Mouse (Mus musculus) cerebral cortex, adult 2 months (tissue): ENCODE results near the gene Abcc8.

ENCODE experiments used
- WGBS: fragments of 180-500 bp; shearing (Covaris S2); methylation state at CpG from one replicate; pipeline ENCODE4 v1.1.7; 2018; 5-methylcytosine and 5-hydroxymethylcytosine counted together

The Abcc8 gene

DNA sequence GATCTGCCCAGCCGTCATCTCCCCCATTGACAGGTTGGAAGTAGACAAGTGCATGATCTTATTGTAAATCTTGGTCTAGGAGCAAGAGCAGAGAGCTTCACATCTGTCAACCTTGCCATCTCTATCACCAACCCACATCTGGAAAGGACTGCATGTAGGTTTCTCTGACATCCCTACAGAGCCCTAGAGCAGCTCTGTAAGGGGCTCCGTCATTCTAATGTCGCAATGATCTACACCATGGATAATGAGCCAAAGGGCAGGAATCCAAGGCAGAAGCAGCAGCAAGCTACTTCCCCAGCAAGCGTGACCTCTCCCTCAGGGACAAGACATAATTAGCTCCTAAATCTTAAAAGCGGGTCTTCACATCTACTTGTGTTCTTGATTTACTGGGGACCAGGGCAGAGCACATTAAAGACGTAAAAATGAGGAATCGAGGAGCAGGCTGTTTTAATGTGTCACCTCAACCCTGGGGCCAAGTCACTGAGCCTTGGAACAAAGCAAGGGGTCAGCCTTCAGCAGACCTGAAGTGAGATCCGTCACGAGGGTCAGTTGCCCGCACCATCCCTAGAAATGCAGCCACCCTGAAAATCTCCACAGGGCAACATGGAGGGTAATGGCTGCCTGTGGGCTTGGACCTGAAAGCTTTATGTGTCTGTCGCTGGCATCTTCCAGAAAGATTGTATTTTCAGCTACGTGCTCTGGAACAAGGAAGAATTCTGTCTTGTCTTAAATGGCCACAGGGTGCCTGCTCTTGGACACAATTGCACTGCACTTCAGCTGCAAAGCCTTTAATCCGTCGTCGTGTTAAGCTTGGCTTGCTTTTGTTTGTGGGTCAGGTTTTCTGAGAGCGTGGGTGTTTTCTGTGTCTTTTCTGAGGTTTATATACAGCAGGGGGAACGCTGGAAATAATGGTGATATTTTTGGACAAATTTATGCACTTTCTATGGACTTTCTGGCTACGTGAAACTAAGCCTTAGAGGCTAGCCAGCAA lies 25.0 kb downstream of the Abcc8 start:
- WGBS = 49% methylated on average over 18 of the region's 18 CpGs

GRCm38 (mm10) chr7:46152819-46153351 lies 26.9 kb downstream of the Abcc8 start:
- WGBS = 47% methylated on average over 9 of the region's 9 CpGs

- WGBS = 85% methylated on average over 7 of the region's 7 CpGs
These were observed 32.4 kb downstream of the Abcc8 start for GRCm38 (mm10) chr7:46147417-46147816.

GRCm38 (mm10) chr7:46146675-46147308 lies 33.0 kb downstream of the Abcc8 start:
- 62% methylated on average over 7 of the region's 7 CpGs for WGBS

- WGBS = 75% methylated on average over 8 of the region's 8 CpGs
These were observed 35.8 kb downstream of the Abcc8 start for GRCm38 (mm10) chr7:46144061-46144460.

- 39% methylated on average over 7 of the region's 7 CpGs for WGBS
These were observed 41.4 kb downstream of the Abcc8 start for GRCm38 (mm10) chr7:46138329-46138930.

GRCm38 (mm10) chr7:46133858-46134257 lies 46.0 kb downstream of the Abcc8 start:
- 59% methylated on average over 7 of the region's 7 CpGs for WGBS

- 77% methylated on average over 12 of the region's 12 CpGs for WGBS
These were observed 47.6 kb downstream of the Abcc8 start for GRCm38 (mm10) chr7:46132229-46132628.

- WGBS = 21% methylated on average over 8 of the region's 8 CpGs
These were observed 48.0 kb downstream of the Abcc8 start for GRCm38 (mm10) chr7:46131806-46132205.

GRCm38 (mm10) chr7:46131266-46131665 lies 48.6 kb downstream of the Abcc8 start:
- WGBS = 11% methylated on average over 3 of the region's 3 CpGs

- WGBS = 72% methylated on average over 7 of the region's 7 CpGs
These were observed 49.1 kb downstream of the Abcc8 start for GRCm38 (mm10) chr7:46130723-46131122.

- 58% methylated on average over 7 of the region's 7 CpGs for WGBS
These were observed 50.2 kb downstream of the Abcc8 start for GRCm38 (mm10) chr7:46129463-46130179.

DNA sequence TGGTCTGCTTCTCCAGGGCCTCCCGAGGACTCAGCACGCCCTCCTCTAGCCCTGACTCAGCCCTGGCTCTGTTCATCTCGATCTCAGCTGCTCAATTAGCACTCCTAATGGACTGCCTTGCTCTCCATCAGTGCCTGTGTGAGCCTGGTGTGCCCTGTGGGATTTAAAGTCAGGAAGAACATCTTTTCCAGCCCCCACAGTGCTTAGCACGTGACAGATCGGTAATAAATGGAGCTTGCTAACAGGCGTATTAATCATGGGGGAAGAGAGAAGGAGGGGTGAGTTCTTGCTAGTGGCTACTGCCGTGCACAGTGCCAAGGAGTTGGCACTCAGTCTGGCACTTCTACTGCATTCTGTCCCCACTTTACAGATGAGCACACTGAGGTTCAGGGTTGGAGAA lies 51.6 kb downstream of the Abcc8 start:
- WGBS = 59% methylated on average over 7 of the region's 7 CpGs

DNA sequence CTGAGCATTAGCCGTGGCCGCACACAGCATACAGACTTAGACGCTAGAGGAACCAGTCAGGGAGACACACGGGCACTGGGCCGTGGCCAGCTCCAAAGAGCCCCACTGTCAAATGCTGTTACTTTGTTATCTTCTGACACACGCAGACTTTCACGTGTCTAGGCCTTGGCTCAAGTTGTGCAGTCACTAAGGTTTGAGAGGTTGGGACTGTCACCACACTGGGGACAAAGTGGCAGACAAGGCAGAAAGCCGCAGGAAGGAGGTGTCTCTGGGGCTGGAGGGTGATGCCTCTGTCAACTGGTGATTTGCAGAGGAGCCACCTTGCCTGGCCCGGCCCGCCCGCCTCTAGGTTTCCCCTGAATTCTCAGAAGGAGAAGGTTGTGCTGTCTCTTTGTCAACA lies 54.5 kb downstream of the Abcc8 start:
- WGBS = 95% methylated on average over 11 of the region's 11 CpGs

- 71% methylated on average over 6 of the region's 6 CpGs for WGBS
These were observed 55.4 kb downstream of the Abcc8 start for GRCm38 (mm10) chr7:46124460-46124859.

- WGBS = 78% methylated on average over 4 of the region's 4 CpGs
These were observed 56.9 kb downstream of the Abcc8 start for GRCm38 (mm10) chr7:46122964-46123363.

GRCm38 (mm10) chr7:46117035-46117434 lies 62.8 kb downstream of the Abcc8 start:
- WGBS = 95% methylated on average over 16 of the region's 16 CpGs

GRCm38 (mm10) chr7:46116118-46116581 lies 63.7 kb downstream of the Abcc8 start:
- WGBS = 64% methylated on average over 10 of the region's 10 CpGs

GRCm38 (mm10) chr7:46113435-46113834 lies 66.4 kb downstream of the Abcc8 start:
- 75% methylated on average over 3 of the region's 3 CpGs for WGBS

DNA sequence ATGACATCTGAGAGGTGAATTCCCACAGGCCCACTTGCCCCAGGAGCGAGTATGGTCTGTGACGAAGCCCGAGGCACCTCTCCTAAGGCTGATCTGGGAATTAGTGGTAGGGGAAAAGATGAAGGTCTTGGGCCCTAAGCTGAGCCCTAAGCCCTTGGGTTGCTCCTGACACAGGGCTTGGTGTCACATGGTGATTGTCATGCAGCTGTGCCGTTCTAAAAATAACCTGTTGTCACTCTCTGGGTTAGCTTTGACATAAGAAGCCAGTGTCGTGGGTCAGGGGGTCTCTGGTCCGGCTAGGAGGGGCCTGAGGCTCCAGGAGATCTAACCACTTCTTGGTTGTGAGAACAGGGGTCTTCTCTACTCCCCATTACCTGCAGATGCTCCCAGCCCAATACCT lies 67.9 kb downstream of the Abcc8 start:
- 82% methylated on average over 6 of the region's 6 CpGs for WGBS

GRCm38 (mm10) chr7:46111212-46111817 lies 68.5 kb downstream of the Abcc8 start:
- WGBS = 90% methylated on average over 15 of the region's 15 CpGs
